Mouse (Mus musculus): ENCODE results near the gene Lpar6.

The Lpar6 gene

GRCm38 (mm10) chr14:73237848-73238321 lies at the start of gene Lpar6:
TSS of gene Lpar6 (plus strand) at chr14:73237895.
- CTCF ChIA-PET, result interaction anchor here (0.7 kb wide), 1 partner anchor 17 kb away, joined by 4 read pairs; no protein-coding TSS in a partner anchor

DNA sequence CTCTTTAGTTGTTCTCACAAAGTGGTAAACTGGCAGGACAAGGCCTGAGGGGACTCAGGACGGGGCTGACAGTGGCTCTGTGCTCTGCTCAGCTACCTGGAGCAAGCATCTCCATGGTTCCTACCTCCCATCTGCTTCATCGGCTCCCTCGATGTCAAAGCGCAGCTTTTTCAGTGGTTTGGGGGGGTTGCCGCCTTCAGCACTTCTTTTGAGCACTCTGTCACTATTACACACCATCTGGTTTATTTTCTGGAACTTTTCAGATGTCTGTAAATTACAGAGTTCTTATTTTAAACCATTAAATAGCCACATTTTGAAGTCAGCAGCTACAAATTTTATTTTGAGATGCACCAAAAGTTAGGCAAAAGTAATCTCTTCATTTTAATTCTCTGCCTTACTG lies 38.6 kb upstream of the Lpar6 start:
- CTCF ChIA-PET, result no interaction called here

DNA sequence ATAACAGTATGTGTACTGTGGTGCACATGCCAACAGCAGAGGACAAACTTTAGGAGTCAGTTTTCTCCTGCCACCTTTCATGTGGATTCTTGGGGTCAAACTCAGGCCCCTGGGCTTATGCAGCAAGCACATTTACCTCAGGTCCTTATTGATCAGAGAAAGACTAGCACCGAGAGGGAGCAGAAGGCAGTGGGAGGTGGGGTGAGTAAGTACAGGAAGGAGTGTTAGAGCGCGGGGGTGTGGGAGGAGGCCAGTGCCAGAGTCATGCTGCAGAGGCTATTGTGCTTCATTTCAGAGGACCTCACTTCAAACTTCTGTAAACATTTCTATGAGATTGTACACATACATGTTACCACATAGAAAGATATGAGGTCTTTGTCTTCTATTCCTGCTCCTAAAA lies 36.2 kb upstream of the Lpar6 start:
- CTCF ChIA-PET, result no interaction called here

- CTCF ChIA-PET, result interaction anchor here (0.5 kb wide), 1 partner anchor 240 kb away, joined by 6 read pairs; no protein-coding TSS in a partner anchor
Observed at GRCm38 (mm10) chr14:73204016-73204415, 33.7 kb upstream of the Lpar6 start.

GRCm38 (mm10) chr14:73209262-73209661 lies 28.4 kb upstream of the Lpar6 start:
- CTCF ChIA-PET, result no interaction called here

GRCm38 (mm10) chr14:73210196-73210595 lies 27.5 kb upstream of the Lpar6 start:
- CTCF ChIA-PET, result interaction anchor here (0.7 kb wide), 1 partner anchor 95 kb away, joined by 3 read pairs; no protein-coding TSS in a partner anchor

- CTCF ChIA-PET, result no interaction called here
Observed at GRCm38 (mm10) chr14:73211477-73211876, 26.2 kb upstream of the Lpar6 start.

GRCm38 (mm10) chr14:73217062-73217461 lies 20.6 kb upstream of the Lpar6 start:
- CTCF ChIA-PET, result no interaction called here

DNA sequence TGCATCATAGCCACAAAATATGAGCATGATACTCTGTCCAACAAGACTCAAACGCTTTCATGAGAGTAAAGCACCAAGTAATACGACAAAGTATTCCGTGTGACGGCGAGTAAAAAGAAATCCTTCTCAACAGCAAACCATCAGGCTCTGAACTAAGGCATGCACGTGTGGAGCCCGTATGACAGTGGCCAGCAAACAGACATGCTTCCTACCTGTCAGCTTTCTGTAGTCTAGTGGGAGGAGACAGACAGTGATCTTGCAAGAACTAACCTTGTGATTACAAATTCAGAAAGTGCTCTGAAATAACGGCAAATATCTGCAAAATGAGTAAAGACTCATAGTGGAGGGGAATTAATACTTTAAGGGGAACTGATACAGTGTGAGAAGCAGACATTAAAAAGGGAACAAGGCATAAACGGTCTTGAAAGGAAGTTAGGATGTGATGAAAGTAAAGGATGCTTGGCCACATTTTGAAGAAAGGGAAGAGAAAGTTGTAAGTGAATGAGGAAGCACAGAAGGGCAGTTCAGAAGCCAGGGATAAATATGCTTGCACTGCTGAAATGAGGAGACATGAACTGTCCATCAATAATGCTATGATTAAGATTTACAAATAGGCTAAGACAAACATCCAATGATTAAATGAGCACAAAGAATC lies 15.3 kb upstream of the Lpar6 start:
- CTCF ChIA-PET, result no interaction called here

GRCm38 (mm10) chr14:73226346-73226745 lies 11.3 kb upstream of the Lpar6 start:
- CTCF ChIA-PET, result no interaction called here

GRCm38 (mm10) chr14:73226849-73227248 lies 10.8 kb upstream of the Lpar6 start:
- CTCF ChIA-PET, result no interaction called here

GRCm38 (mm10) chr14:73231286-73231982 lies 6.3 kb upstream of the Lpar6 start:
- CTCF ChIA-PET, result no interaction called here

GRCm38 (mm10) chr14:73234468-73235031 lies 3.1 kb upstream of the Lpar6 start:
- CTCF ChIA-PET, result no interaction called here

DNA sequence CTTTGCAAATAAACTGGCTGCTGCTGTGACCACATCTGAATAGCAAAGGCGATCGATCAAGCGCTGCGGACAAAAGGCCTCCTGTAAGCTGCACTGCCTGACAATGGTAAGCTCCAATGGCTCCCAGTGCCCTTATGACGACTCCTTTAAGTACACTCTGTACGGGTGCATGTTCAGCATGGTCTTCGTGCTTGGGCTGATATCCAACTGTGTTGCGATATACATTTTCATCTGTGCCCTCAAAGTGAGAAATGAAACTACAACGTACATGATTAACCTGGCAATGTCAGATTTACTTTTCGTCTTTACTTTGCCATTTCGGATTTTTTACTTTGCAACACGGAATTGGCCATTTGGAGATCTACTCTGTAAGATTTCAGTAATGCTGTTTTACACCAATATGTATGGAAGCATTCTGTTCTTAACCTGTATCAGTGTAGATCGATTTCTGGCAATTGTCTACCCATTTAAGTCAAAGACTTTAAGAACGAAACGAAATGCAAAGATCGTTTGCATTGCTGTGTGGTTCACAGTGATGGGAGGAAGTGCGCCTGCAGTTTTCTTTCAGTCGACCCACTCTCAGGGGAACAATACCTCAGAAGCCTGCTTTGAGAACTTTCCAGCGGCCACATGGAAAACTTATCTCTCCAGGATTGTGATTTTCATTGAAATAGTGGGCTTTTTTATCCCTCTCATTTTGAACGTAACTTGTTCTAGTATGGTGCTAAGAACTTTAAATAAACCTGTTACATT lies 979 bp downstream of the Lpar6 start:
- CTCF ChIA-PET, result interaction anchor here (0.5 kb wide), 1 partner anchor 222 kb away, joined by 15 read pairs; no protein-coding TSS in a partner anchor

- CTCF ChIA-PET, result interaction anchor here (0.5 kb wide), 1 partner anchor 221 kb away, joined by 15 read pairs; no protein-coding TSS in a partner anchor
Observed at GRCm38 (mm10) chr14:73239291-73239690, 1.6 kb downstream of the Lpar6 start.

DNA sequence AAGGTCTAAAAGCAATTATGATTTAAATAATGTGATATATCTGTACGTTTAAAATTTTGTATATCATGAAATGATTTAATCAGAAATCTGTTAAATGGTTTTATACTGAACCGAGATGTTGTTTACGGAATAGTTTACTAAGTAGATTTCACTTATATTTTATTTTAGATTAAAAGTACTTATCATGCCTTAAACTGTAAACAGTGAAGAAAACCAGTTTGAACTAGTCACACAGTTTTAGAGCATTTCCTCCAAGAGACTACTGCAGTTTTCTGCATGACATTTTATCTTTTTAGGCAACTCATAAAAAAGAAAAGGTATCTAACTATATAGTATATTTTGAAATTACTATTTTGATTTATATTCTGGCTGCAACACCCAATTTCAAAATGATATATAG lies 2.2 kb downstream of the Lpar6 start:
- CTCF ChIA-PET, result no interaction called here

- CTCF ChIA-PET, result no interaction called here
Observed at GRCm38 (mm10) chr14:73244061-73244597, 6.4 kb downstream of the Lpar6 start.

DNA sequence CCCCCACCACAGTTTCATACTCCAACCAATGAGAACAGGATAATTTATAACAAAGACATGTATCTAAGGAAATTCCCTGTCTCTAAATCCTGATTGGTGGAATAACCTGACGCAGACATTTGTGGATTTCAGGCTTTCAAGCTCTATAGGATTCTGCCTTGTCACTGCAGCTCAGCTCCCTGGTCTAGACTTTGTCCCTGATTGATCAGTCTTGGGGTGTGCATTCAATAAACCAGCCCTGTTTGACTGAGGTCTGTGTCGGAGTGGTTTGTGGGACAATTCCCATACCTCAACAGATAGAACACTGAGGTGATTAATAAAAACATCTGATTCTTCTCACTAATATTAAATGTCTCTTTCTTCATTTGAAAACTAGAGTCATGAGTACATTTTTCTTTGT lies 12.4 kb downstream of the Lpar6 start:
- CTCF ChIA-PET, result no interaction called here

GRCm38 (mm10) chr14:73252276-73252675 lies 14.6 kb downstream of the Lpar6 start:
- CTCF ChIA-PET, result no interaction called here

GRCm38 (mm10) chr14:73253453-73254251 lies 16.0 kb downstream of the Lpar6 start:
- CTCF ChIA-PET, result no interaction called here

DNA sequence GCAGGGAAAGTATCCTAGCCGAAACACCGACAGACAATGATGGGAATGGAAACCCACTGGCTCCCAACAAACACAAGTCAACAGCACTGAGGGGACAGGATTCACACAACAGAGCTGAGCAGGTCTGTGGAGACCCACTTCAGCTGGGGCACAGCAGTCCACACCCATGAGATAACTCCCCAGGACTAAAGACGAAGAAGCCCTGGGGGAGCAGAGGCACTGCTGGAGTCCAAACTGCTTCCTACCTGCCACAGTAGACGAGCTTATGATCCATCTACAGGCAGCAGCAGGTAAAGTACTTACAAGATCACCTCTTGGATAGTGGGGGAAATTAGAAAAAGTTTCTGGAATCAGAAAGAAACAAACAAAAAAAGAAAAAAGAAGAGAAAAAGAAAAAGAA lies 16.7 kb downstream of the Lpar6 start:
- CTCF ChIA-PET, result interaction anchor here (0.7 kb wide), 1 partner anchor 25 kb away, joined by 3 read pairs; no protein-coding TSS in a partner anchor
